Mouse (Mus musculus): ENCODE measurements around the gene Rab31. TPM values are rescaled to one million over a fixed set of nuclear protein-coding genes. Genes with fewer than 3 reads are reported as not detected.

Gene Rab31
- polyA plus RNA-seq, 1 experiment from 2014 or later = 73.5 TPM

- WGBS = 74% methylated on average over 2 of the region's 2 CpGs
- Histone ChIP-seq H3K9me3 (ENCODE audit: control insufficient read depth, low read length) (no peaks in the 10 kb centered on the region), H3K9ac (replicated peaks; ENCODE audit: low read depth, low read length) (no peak overlapping the region), H3K4me1 (replicated peaks; ENCODE audit: control insufficient read depth, insufficient read depth, low read length) (0 out of 2 replicates have a peak, but pooled peaks cover 2% of the 10 kb centered on the region), H3K27ac (ENCODE audit: low read length) (no peak overlapping the region), H3K36me3 (ENCODE audit: control insufficient read depth, insufficient read depth) (no peaks in the 10 kb centered on the region), H3K4me2 (ENCODE audit: low read length) (no peak overlapping the region), H3K27me3 (replicated peaks; ENCODE audit: control insufficient read depth, insufficient read depth, low read length) (no peaks in the 10 kb centered on the region), H3K4me3 (replicated peaks; ENCODE audit: low read length) (no peak overlapping the region)
- ATAC-seq = no peak
Observed at GRCm38 (mm10) chr17:65618431-65618830, 154.1 kb downstream of the Rab31 start.

- no peak overlapping the region for H3K4me3 ChIP-seq (replicated peaks; ENCODE audit: low read length)
- H3K9ac ChIP-seq (replicated peaks; ENCODE audit: low read depth, low read length) = no peak overlapping the region
- no peak for ATAC-seq
- no peak overlapping the region for H3K27ac ChIP-seq (ENCODE audit: low read length)
- H3K4me1 ChIP-seq (replicated peaks; ENCODE audit: control insufficient read depth, insufficient read depth, low read length) = peaks cover 14% of the 10 kb centered on the region
- no peaks in the 10 kb centered on the region for H3K36me3 ChIP-seq (ENCODE audit: control insufficient read depth, insufficient read depth)
- WGBS = 37% methylated on average over 3 of the region's 3 CpGs
- no peak overlapping the region for H3K4me2 ChIP-seq (ENCODE audit: low read length)
- H3K27me3 ChIP-seq (replicated peaks; ENCODE audit: control insufficient read depth, insufficient read depth, low read length) = no peaks in the 10 kb centered on the region
- no peaks in the 10 kb centered on the region for H3K9me3 ChIP-seq (ENCODE audit: control insufficient read depth, low read length)
Observed at GRCm38 (mm10) chr17:65615678-65616077, 156.9 kb downstream of the Rab31 start.

DNA sequence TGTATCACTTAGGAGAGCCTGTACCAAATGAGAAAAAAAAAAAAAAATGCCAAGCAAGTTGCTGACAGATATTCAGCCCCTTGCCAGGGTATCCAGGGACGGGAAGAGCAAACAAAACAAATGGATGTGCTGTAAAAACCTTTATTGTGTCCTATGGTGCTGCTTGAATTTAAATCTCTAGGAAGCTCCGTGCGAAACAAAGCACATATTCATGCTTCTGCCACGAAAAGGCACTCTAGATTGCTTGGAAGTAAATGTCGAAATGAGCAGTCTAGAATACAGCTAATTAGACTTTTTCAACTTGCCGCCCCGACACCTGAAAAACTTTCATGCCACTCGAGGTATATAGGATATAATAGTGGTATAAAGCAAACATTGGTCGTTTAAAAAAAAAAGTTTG is 158.1 kb downstream of the Rab31 start:
- no peaks in the 10 kb centered on the region for H3K36me3 ChIP-seq (ENCODE audit: control insufficient read depth, insufficient read depth)
- no peak for ATAC-seq
- no peaks in the 10 kb centered on the region for H3K27me3 ChIP-seq (replicated peaks; ENCODE audit: control insufficient read depth, insufficient read depth, low read length)
- peak overlapping the region; percentile 99 for H3K27ac ChIP-seq (ENCODE audit: low read length)
- peak overlapping the region; percentile 72 for H3K4me3 ChIP-seq (replicated peaks; ENCODE audit: low read length)
- peak overlapping the region; percentile 87 for H3K9ac ChIP-seq (replicated peaks; ENCODE audit: low read depth, low read length)
- H3K4me2 ChIP-seq (ENCODE audit: low read length) = peak overlapping the region; percentile 83
- WGBS = 1% methylated on average over 9 of the region's 9 CpGs
- peaks cover 16% of the 10 kb centered on the region for H3K4me1 ChIP-seq (replicated peaks; ENCODE audit: control insufficient read depth, insufficient read depth, low read length)
- H3K9me3 ChIP-seq (ENCODE audit: control insufficient read depth, low read length) = no peaks in the 10 kb centered on the region

DNA sequence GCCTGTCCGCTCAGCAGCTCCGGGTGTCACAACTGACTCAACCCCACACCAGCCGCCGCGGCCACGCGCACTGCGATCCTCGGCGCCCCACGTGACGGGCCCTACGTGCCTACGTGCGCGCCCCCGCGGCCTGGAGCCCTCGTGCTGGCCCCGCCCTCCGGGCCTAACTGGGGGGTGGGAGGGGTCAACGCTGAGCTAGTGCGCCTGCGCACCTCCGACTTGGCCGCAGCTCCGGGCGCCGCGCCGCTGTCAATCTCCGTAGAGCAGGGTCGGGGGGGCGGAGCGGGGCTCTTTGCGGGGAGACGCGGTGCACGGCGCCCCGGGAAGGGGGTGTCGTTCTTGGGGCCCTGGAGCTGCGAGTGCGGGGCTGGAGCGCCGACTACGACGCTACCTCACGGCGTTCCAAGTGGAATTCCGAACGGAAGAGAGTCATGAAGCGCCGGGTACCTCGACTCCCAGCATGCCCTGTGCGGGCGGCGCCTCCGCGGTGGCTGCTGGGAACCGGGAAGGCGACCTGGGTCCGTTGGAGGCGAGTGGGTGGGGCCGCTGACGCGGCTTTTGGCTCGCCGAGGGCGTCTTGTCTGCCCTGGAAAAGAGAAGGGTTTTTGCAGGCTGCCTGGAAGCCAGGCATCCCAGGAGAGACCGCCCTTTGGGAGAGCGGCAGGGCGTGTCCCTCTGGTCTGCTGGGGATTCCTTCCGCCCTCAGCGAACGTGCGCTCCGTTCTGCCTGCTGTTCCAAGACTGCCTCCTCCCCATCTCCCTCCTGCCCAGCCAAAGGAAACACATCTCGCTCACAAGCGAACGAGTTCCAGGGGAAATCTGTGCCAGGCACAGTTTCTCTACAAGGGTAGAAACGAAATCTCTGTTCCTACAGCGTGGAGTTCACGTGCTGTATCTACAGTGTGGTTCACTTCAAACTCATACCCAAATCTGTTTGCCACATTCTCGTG is 158.8 kb downstream of the Rab31 start, which contains the start of gene Vapa:
Gene Vapa, minus strand, starts transcription at position 93 of the 950 bp plus-strand sequence.
- WGBS = under 1% methylated on average over 83 of the region's 85 CpGs
- no peaks in the 10 kb centered on the region for H3K9me3 ChIP-seq (ENCODE audit: control insufficient read depth, low read length)
- ATAC-seq = peak; percentile 93
- H3K36me3 ChIP-seq (ENCODE audit: control insufficient read depth, insufficient read depth) = no peaks in the 10 kb centered on the region
- H3K27me3 ChIP-seq (replicated peaks; ENCODE audit: control insufficient read depth, insufficient read depth, low read length) = no peaks in the 10 kb centered on the region
- peak within 1 kb of the TSS; percentile 83 for H3K4me2 ChIP-seq (ENCODE audit: low read length)
- peak within 1 kb of the TSS; percentile 99 for H3K27ac ChIP-seq (ENCODE audit: low read length)
- peak within 1 kb of the TSS; percentile 72 for H3K4me3 ChIP-seq (replicated peaks; ENCODE audit: low read length)
- H3K9ac ChIP-seq (replicated peaks; ENCODE audit: low read depth, low read length) = peak within 1 kb of the TSS; percentile 92
- H3K4me1 ChIP-seq (replicated peaks; ENCODE audit: control insufficient read depth, insufficient read depth, low read length) = peaks cover 23% of the 10 kb centered on the region

GRCm38 (mm10) chr17:65613142-65613462 is 159.4 kb downstream of the Rab31 start:
- Histone ChIP-seq H3K4me1 (replicated peaks; ENCODE audit: control insufficient read depth, insufficient read depth, low read length) (peaks cover 24% of the 10 kb centered on the region), H3K4me2 (ENCODE audit: low read length) (peak overlapping the region; percentile 19; the same call in 1 of the 2 replicates), H3K9me3 (ENCODE audit: control insufficient read depth, low read length) (no peaks in the 10 kb centered on the region), H3K27me3 (replicated peaks; ENCODE audit: control insufficient read depth, insufficient read depth, low read length) (no peaks in the 10 kb centered on the region), H3K27ac (ENCODE audit: low read length) (peak overlapping the region; percentile 99), H3K9ac (replicated peaks; ENCODE audit: low read depth, low read length) (peak overlapping the region; percentile 92), H3K4me3 (replicated peaks; ENCODE audit: low read length) (peak overlapping the region; percentile 72), H3K36me3 (ENCODE audit: control insufficient read depth, insufficient read depth) (no peaks in the 10 kb centered on the region)
- peak; percentile 67 for ATAC-seq
- 0% methylated on average over 35 of the region's 42 CpGs for WGBS

- peak; percentile 29 for ATAC-seq
- peak overlapping the region; percentile 99 for H3K27ac ChIP-seq (ENCODE audit: low read length)
Observed at GRCm38 (mm10) chr17:65612391-65613141, 160.0 kb downstream of the Rab31 start.

GRCm38 (mm10) chr17:65611721-65612120 is 160.8 kb downstream of the Rab31 start:
- Histone ChIP-seq H3K27me3 (replicated peaks; ENCODE audit: control insufficient read depth, insufficient read depth, low read length) (no peaks in the 10 kb centered on the region), H3K9me3 (ENCODE audit: control insufficient read depth, low read length) (no peaks in the 10 kb centered on the region), H3K4me2 (ENCODE audit: low read length) (peak overlapping the region; percentile 78), H3K36me3 (ENCODE audit: control insufficient read depth, insufficient read depth) (no peaks in the 10 kb centered on the region), H3K27ac (ENCODE audit: low read length) (no peak overlapping the region), H3K4me1 (replicated peaks; ENCODE audit: control insufficient read depth, insufficient read depth, low read length) (peaks cover 28% of the 10 kb centered on the region), H3K4me3 (replicated peaks; ENCODE audit: low read length) (peak overlapping the region; percentile 72), H3K9ac (replicated peaks; ENCODE audit: low read depth, low read length) (no peak overlapping the region)
- ATAC-seq = no peak
- 6% methylated on average over 4 of the region's 4 CpGs for WGBS

More at GRCm38 (mm10) chr17:65612391-65613141, 160.0 kb downstream of the Rab31 start:
- WGBS = 0% methylated on average over 52 of the region's 91 CpGs
- Histone ChIP-seq H3K4me1 (replicated peaks; ENCODE audit: control insufficient read depth, insufficient read depth, low read length) (peaks cover 28% of the 10 kb centered on the region), H3K4me3 (replicated peaks; ENCODE audit: low read length) (peak overlapping the region; percentile 72), H3K27me3 (replicated peaks; ENCODE audit: control insufficient read depth, insufficient read depth, low read length) (no peaks in the 10 kb centered on the region), H3K4me2 (ENCODE audit: low read length) (peak overlapping the region; percentile 78), H3K36me3 (ENCODE audit: control insufficient read depth, insufficient read depth) (no peaks in the 10 kb centered on the region), H3K9ac (replicated peaks; ENCODE audit: low read depth, low read length) (peak overlapping the region; percentile 92), H3K9me3 (ENCODE audit: control insufficient read depth, low read length) (no peaks in the 10 kb centered on the region)

DNA sequence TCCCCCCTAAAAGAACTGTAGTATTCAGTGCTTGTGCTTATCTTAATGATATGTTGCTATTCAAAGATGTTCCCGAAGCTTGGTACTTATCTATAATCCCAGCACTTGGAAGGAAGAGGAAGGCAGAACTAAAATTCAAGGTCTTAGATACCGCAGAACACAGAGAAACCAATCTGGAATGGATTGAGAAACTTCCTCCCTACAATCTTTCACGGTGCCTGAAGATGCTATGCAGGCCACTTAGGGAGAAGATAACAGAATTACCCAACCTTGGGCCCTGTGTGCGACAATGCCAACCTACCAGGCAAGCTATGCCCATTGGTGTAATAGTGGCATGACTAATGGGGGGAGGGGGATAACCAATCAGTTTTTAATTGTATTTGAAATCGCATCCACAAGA is 163.8 kb downstream of the Rab31 start:
- WGBS = 84% methylated on average over 5 of the region's 5 CpGs
- H3K36me3 ChIP-seq (ENCODE audit: control insufficient read depth, insufficient read depth) = no peaks in the 10 kb centered on the region
- peaks cover 26% of the 10 kb centered on the region for H3K4me1 ChIP-seq (replicated peaks; ENCODE audit: control insufficient read depth, insufficient read depth, low read length)
- H3K4me2 ChIP-seq (ENCODE audit: low read length) = no peak overlapping the region
- H3K4me3 ChIP-seq (replicated peaks; ENCODE audit: low read length) = no peak overlapping the region
- H3K9me3 ChIP-seq (ENCODE audit: control insufficient read depth, low read length) = no peaks in the 10 kb centered on the region
- no peaks in the 10 kb centered on the region for H3K27me3 ChIP-seq (replicated peaks; ENCODE audit: control insufficient read depth, insufficient read depth, low read length)
- no peak overlapping the region for H3K9ac ChIP-seq (replicated peaks; ENCODE audit: low read depth, low read length)
- ATAC-seq = no peak
- H3K27ac ChIP-seq (ENCODE audit: low read length) = no peak overlapping the region

- peaks cover 26% of the 10 kb centered on the region for H3K4me1 ChIP-seq (replicated peaks; ENCODE audit: control insufficient read depth, insufficient read depth, low read length)
- 75% methylated on average over 2 of the region's 2 CpGs for WGBS
Observed at GRCm38 (mm10) chr17:65608312-65608687, 164.3 kb downstream of the Rab31 start.

More at GRCm38 (mm10) chr17:65608312-65608687, 164.3 kb downstream of the Rab31 start:
- Histone ChIP-seq H3K36me3 (ENCODE audit: control insufficient read depth, insufficient read depth) (no peaks in the 10 kb centered on the region), H3K27me3 (replicated peaks; ENCODE audit: control insufficient read depth, insufficient read depth, low read length) (no peaks in the 10 kb centered on the region), H3K9ac (replicated peaks; ENCODE audit: low read depth, low read length) (no peak overlapping the region), H3K4me3 (replicated peaks; ENCODE audit: low read length) (no peak overlapping the region), H3K27ac (ENCODE audit: low read length) (no peak overlapping the region), H3K9me3 (ENCODE audit: control insufficient read depth, low read length) (no peaks in the 10 kb centered on the region), H3K4me2 (ENCODE audit: low read length) (no peak overlapping the region)
- no peak for ATAC-seq
